ENCODE assay signal across 1 mouse cellular context in genomic region chr4:132214847-132215246, GRCm38 (mm10).
TF ChIP-seq lines count a peak whose summit lies in the region.

No protein-coding gene starts in this region.

TF ChIP-seq in MEL, 35 proteins besides CTCF, POLR2A, EP300 and RAD21 (continued from another document):
- TF ChIP-seq TBP (IDR thresholded peaks at IDR 0.05; ENCODE audit: low read depth, low read length) (peak; percentile 86), NELFE (IDR thresholded peaks at IDR 0.05; ENCODE audit: low read depth, low read length) (peak; percentile 63; the same call in 1 of the 2 replicates), MAFK (IDR thresholded peaks at IDR 0.05; ENCODE audit: borderline replicate concordance, low read depth, low read length) (no peak), ELF1 (IDR thresholded peaks at IDR 0.05; ENCODE audit: low read depth, low read length) (peak; percentile 82), MAX (IDR thresholded peaks at IDR 0.05; ENCODE audit: low read length) (peak; percentile 83), BHLHE40 (IDR thresholded peaks at IDR 0.05; ENCODE audit: borderline replicate concordance, low read depth, low read length) (peak; percentile 65; the same call in 1 of the 2 replicates), USF2 (IDR thresholded peaks at IDR 0.05; ENCODE audit: borderline replicate concordance in 1 of 2, insufficient read depth in 1 of 2, low read depth in 1 of 2, low read length in 2 of 2) (no peak), CHD2 (IDR thresholded peaks at IDR 0.05; ENCODE audit: low read length) (no peak), ZC3H11A (IDR thresholded peaks at IDR 0.05; ENCODE audit: low read depth, low read length) (no peak), ZMIZ1 (IDR thresholded peaks at IDR 0.05; ENCODE audit: low read depth, low read length) (no peak), MXI1 (IDR thresholded peaks at IDR 0.05; ENCODE audit: low read depth, low read length) (peak; percentile 88), RCOR1 (IDR thresholded peaks at IDR 0.05; ENCODE audit: low read depth, low read length) (peak; percentile 63; the same call in 1 of the 2 replicates), NRF1 (IDR thresholded peaks at IDR 0.05; ENCODE audit: insufficient read depth, low read depth, low read length, poor library complexity, severe bottlenecking) (no peak), TCF12 (IDR thresholded peaks at IDR 0.05; ENCODE audit: low read depth, low read length) (peak; percentile 85), MAZ (IDR thresholded peaks at IDR 0.05; ENCODE audit: low read depth, low read length) (peak; percentile 79; the same call in 1 of the 2 replicates)
TF ChIP-seq in MEL: peak in this region for 19.
